ENCODE assay signal across 33 mouse cellular contexts in the genomic region with DNA sequence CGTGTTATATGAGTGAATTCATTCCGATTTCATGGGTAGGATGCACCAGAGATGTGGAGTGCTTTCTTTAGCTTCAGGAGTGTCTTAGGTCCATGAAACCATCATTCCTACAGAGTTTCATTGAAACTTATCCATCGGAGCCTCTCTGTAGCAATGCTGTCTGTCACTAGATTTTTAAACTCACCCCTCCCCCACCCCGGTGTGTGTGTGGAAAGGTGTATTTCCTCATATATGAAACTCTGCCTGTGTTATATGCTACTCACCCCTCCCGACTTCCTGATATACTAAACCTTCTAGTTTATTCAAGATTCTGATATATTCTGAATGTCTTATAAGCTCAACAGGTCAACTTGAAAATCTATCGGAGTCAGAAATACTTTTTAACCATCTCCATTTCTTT. TPM values are rescaled to one million over a fixed set of nuclear protein-coding genes. Genes with fewer than 3 reads are reported as not detected.
A peak's percentile ranks its signal among the peaks of the same experiment; 100 is the strongest.
DNase-seq lines count a peak whose midpoint lies in the region; ATAC-seq and TF ChIP-seq lines count a peak whose summit lies in the region.
"Had no signal": no experiment of that assay in that cellular context is flagged by ENCODE, and none has a peak within 500 bp of the region (broad histone marks: within the 10 kb centered on the region; RNA-seq: fewer than 3 reads in every experiment).

No protein-coding gene starts in this region.

- intact Hi-C loops in left cerebral cortex, adult 2 months (cut with DNase I) = no loop called here
- intact Hi-C loops in left cerebral cortex, postnatal 4 days (cut with DNase I) = no loop called here

- no peak for DNase-seq in left cerebral cortex, adult 2 months (ENCODE audit: extremely low spot score in 1 of 2, low spot score in 2 of 2)
- no peak for DNase-seq in left cerebral cortex, postnatal 4 days
- DNase-seq in A20 (ENCODE audit: low read depth, low spot score) = peak; percentile 74
- DNase-seq in B cell, adult 2 months = peak; percentile 77 to 82
- DNase-seq in cerebellum, postnatal 10 days = no peak
- DNase-seq: adrenal gland, postnatal 14 days; cerebellum, adult 11 months; cerebellum, adult 9-11 months; gastrocnemius, postnatal 25 days; heart, adult 2 months; kidney, adult 11 months; kidney, postnatal 25 days; lung, embryonic 14.5 days; lung, postnatal 14 days; retina, postnatal 1 day; right cerebral cortex, postnatal 14 days; thymus, postnatal 4 days had no signal

- no peak overlapping the region for H3K4me3 ChIP-seq in left cerebral cortex, adult 2 months
- H3K4me3 ChIP-seq: erythroblast, embryonic 14.5 days; heart, adult 2 months; heart, embryonic 12.5 days; hindbrain, embryonic 15.5 days; limb, embryonic 10.5 days; limb, embryonic 15.5 days; midbrain, embryonic 13.5 days; neural tube, embryonic 13.5 days had no signal

- TF ChIP-seq CTCF in left cerebral cortex, adult 2 months (IDR thresholded peaks at IDR 0.05) = no peak

- peak overlapping the region; percentile 4; the same call in 1 of the 2 replicates for H3K27ac ChIP-seq in left cerebral cortex, adult 2 months
- H3K27ac ChIP-seq: heart, adult 2 months; hindbrain, embryonic 15.5 days; limb, embryonic 10.5 days; limb, embryonic 15.5 days; liver, embryonic 14.5 days; midbrain, embryonic 13.5 days; neural tube, embryonic 13.5 days had no signal

- ATAC-seq in neutrophil, adult 5-6 weeks (ENCODE audit: extremely low read depth, insufficient number of reproducible peaks, low FRiP score, poor library complexity, severe bottlenecking) = peak; percentile 25; the same call in 1 of the 2 replicates
- ATAC-seq: inflammation-experienced regulatory T-cells, adult 6 months; midbrain, embryonic 13.5 days; Patski had no signal

RNA-seq across cellular contexts. Expression of a gene that starts 50.5 kb away (rescaled TPM):
- total RNA-seq in left cerebral cortex, adult 2 months (2021) = not detected
- not detected for total RNA-seq in left cerebral cortex, postnatal 4 days (2021)
- not detected in 2 replicates for total RNA-seq in neutrophil, adult 5-6 weeks (2017)
- total RNA-seq: adrenal gland, postnatal 14 days; heart, adult 2 months; hematopoietic stem cell, adult 5-6 weeks; layer of hippocampus, adult 18-20 months; layer of hippocampus, postnatal 25 days; megakaryocyte-erythroid progenitor cell, adult 5-6 weeks; MEL had no signal

Comparison
In these comparisons a context has a peak if more than half of its experiments do, and no peak if none do; other contexts are left out.
1. DNase-seq: peak in A20 (single experiment) and B cell, adult 2 months (2 of 2); none in left cerebral cortex, adult 2 months (0 of 2), left cerebral cortex, postnatal 4 days (single experiment) and cerebellum, postnatal 10 days (0 of 2).